Mouse (Mus musculus) heart, postnatal 0 days (tissue): Measurements from ENCODE around the gene Faf1.

Experiments used
- CTCF ChIP-seq: IDR thresholded peaks from 2 replicates; pipeline ENCODE4 v1.5.1; 2016; ENCODE audit warnings: antibody characterized with exemption, control low read depth, low read depth
- EP300 ChIP-seq: IDR thresholded peaks from 2 replicates; pipeline ENCODE4 v1.6.1; 2016; ENCODE audit warnings: antibody characterized with exemption, low read depth

- TF ChIP-seq EP300 (no peak), CTCF (no peak)
These were observed 83.5 kb downstream of the Faf1 start for GRCm38 (mm10) chr4:109759901-109760300.
